Mouse (Mus musculus): ENCODE results near the gene Lrwd1. TPM values are rescaled to one million over a fixed set of nuclear protein-coding genes. Genes with fewer than 3 reads are reported as not detected.

Lrwd1 gene
- polyA plus RNA-seq, 1 experiment: 30.5 TPM

DNA sequence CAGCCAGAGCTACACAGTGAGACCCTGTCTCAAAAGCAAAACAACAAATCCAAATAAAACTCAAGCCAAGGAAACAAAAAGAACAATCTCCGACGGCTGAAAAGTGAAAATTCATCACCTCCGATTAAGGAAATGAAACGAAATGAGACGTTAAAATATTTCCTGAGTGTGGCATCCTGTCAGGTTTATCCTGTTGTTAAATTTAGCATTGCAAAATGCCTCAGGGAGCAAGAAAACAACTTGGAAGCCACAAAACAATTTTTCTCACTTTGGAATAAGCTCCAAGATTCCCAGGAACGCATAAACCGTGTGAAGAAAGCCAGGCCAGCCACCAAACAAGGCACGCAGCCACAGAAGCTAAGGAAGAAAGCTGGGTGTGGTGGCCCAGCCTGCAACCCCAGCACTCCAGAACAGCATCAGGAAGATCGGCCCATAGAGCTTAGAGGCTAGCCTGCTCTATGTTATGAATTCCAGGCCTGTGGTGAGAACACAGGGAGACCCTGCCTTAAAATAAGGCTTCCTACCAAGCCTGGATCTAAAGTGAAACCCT, 58.8 kb downstream of the Lrwd1 start:
- TF ChIP-seq POLR2A (IDR thresholded peaks at IDR 0.05; ENCODE audit: borderline replicate concordance, low read depth, low read length): no peak
- no peak for TF ChIP-seq CTCF (IDR thresholded peaks at IDR 0.05; ENCODE audit: low read depth, low read length)
- no peak overlapping the region for H3K4me3 ChIP-seq (ENCODE audit: insufficient read depth, low read length)
- H3K4me1 ChIP-seq (ENCODE audit: control insufficient read depth, insufficient read depth, low read length): peaks cover 15% of the 10 kb centered on the region
- H3K27ac ChIP-seq (ENCODE audit: insufficient read depth, low read depth, low read length): peak overlapping the region; percentile 8; the same call in 1 of the 2 replicates

DNA sequence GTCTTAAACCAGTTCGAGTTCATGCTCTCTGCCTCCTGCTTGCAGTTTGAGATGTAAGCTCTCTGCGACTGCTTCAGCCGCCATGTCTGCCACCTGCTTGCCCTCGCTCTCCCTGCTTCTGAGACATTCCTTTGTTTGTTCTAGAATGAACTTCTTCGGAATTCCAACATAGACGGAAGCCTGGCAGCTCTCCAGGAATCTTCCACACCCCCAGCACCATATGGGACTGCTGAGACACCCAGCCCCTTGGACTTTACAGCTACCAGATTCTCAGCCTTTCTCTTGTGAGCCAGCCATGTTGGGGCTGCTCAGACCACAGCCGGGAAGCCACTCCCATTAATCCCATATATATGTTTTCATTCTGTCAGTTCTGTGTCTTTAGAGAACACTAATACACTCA, 59.6 kb downstream of the Lrwd1 start:
- H3K27ac ChIP-seq (ENCODE audit: insufficient read depth, low read depth, low read length): no peak overlapping the region
- TF ChIP-seq POLR2A (IDR thresholded peaks at IDR 0.05; ENCODE audit: borderline replicate concordance, low read depth, low read length) (no peak), CTCF (IDR thresholded peaks at IDR 0.05; ENCODE audit: low read depth, low read length) (no peak)
- H3K4me3 ChIP-seq (ENCODE audit: insufficient read depth, low read length): no peak overlapping the region
- H3K4me1 ChIP-seq (ENCODE audit: control insufficient read depth, insufficient read depth, low read length): peaks cover 15% of the 10 kb centered on the region

DNA sequence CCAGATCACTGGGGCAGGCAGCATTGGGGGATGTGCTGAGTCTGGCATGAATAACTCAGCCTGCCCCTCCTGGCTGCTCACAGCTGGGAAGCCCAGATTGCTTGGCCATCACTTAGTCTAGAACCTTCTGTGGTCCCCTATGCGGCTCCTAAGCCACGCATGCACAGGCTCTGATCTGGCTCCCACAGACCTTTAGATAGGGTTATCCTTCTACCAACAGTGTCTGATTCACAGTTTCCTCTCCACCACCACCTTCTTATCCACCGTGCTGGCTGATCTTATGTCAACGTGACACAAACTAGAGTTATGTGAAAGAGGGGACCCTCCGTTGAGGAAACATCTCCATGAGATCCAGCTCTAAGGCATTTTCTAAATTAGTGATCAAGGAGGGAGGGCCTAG, 60.8 kb downstream of the Lrwd1 start:
- Histone ChIP-seq H3K4me1 (ENCODE audit: control insufficient read depth, insufficient read depth, low read length) (peaks cover 17% of the 10 kb centered on the region), H3K27ac (ENCODE audit: insufficient read depth, low read depth, low read length) (no peak overlapping the region), H3K4me3 (ENCODE audit: insufficient read depth, low read length) (no peak overlapping the region)
- TF ChIP-seq CTCF (IDR thresholded peaks at IDR 0.05; ENCODE audit: low read depth, low read length) (no peak), POLR2A (IDR thresholded peaks at IDR 0.05; ENCODE audit: borderline replicate concordance, low read depth, low read length) (no peak)

DNA sequence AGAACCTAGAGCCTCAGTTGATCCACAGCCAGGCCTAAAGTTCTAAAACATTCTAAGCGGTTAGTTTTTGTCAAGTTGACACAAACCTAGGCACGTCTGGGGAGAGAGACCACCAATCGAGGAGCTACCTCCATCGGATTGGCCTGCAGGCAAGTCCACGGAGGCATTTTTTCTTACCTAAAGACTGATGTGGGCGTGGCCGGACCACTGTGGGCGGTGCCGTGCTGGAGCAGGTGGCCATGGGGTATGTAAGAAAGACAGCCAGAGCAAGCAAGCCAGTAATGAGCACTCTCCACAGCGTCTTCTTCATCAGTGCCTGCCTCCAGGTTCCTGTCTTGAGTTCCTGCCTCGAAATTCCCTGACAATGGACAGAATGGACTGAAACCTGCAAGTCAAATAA, 62.3 kb downstream of the Lrwd1 start:
- H3K4me1 ChIP-seq (ENCODE audit: control insufficient read depth, insufficient read depth, low read length): peaks cover 32% of the 10 kb centered on the region
- H3K4me3 ChIP-seq (ENCODE audit: insufficient read depth, low read length): no peak overlapping the region
- TF ChIP-seq CTCF (IDR thresholded peaks at IDR 0.05; ENCODE audit: low read depth, low read length) (no peak), POLR2A (IDR thresholded peaks at IDR 0.05; ENCODE audit: borderline replicate concordance, low read depth, low read length) (no peak)
- no peak overlapping the region for H3K27ac ChIP-seq (ENCODE audit: insufficient read depth, low read depth, low read length)

DNA sequence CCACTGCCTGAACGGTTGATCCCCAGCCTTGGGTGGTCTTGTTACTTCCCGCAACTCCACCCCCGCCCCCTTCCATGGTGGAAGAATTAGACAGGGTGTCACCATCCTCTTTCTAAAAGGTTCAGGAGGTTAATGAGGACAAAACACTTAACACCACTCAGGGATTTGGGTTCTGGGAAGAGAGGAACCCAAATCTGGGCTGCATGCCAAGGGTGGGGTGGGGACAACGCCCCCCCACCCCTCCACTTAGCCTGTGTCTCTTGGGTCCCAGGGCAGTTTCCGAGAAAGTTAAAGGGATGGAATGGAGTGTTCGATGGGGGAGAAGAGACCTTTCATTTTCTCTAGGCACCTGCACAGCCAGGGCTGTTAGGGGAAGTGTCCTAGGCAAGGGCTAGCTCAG, 62.8 kb downstream of the Lrwd1 start:
- H3K27ac ChIP-seq (ENCODE audit: insufficient read depth, low read depth, low read length): no peak overlapping the region
- peaks cover 32% of the 10 kb centered on the region for H3K4me1 ChIP-seq (ENCODE audit: control insufficient read depth, insufficient read depth, low read length)
- TF ChIP-seq CTCF (IDR thresholded peaks at IDR 0.05; ENCODE audit: low read depth, low read length) (no peak), POLR2A (IDR thresholded peaks at IDR 0.05; ENCODE audit: borderline replicate concordance, low read depth, low read length) (no peak)
- no peak overlapping the region for H3K4me3 ChIP-seq (ENCODE audit: insufficient read depth, low read length)

Other genes starting within 250 kb of the Lrwd1 start
- gene Hspb1, start 248.2 kb downstream of the Lrwd1 start, polyA plus RNA-seq (2012; ENCODE audit: insufficient read depth, insufficient read length, missing spikeins): 0.80 and 1.8 TPM in 2 replicates
- gene Ywhag, start 201.5 kb downstream of the Lrwd1 start, polyA plus RNA-seq (2012; ENCODE audit: insufficient read depth, insufficient read length, missing spikeins): 151 and 157 TPM in 2 replicates
- gene Ssc4d, start 161.5 kb downstream of the Lrwd1 start, polyA plus RNA-seq (2012; ENCODE audit: insufficient read depth, insufficient read length, missing spikeins): 6.8 and 10.0 TPM in 2 replicates
- gene Zp3, start 156.0 kb downstream of the Lrwd1 start, polyA plus RNA-seq (2012; ENCODE audit: insufficient read depth, insufficient read length, missing spikeins): not detected in 2 replicates
- 9.5 and 9.8 TPM in 2 replicates for gene Dtx2, start 141.3 kb downstream of the Lrwd1 start, polyA plus RNA-seq (2012; ENCODE audit: insufficient read depth, insufficient read length, missing spikeins)
- gene Upk3b, start 97.6 kb downstream of the Lrwd1 start, polyA plus RNA-seq (2012; ENCODE audit: insufficient read depth, insufficient read length, missing spikeins): not detected in 2 replicates
- not detected in 2 replicates for gene Upk3bl, start 81.6 kb downstream of the Lrwd1 start, polyA plus RNA-seq (2012; ENCODE audit: insufficient read depth, insufficient read length, missing spikeins)
- 273 and 311 TPM in 2 replicates for gene Rasa4, start 52.2 kb downstream of the Lrwd1 start, polyA plus RNA-seq (2012; ENCODE audit: insufficient read depth, insufficient read length, missing spikeins)
- 82.8 and 86.7 TPM in 2 replicates for gene Polr2j, start 19.4 kb downstream of the Lrwd1 start, polyA plus RNA-seq (2012; ENCODE audit: insufficient read depth, insufficient read length, missing spikeins)
- 9.6 and 10.4 TPM in 2 replicates for gene Alkbh4, start 72 bp upstream of the Lrwd1 start, polyA plus RNA-seq (2012; ENCODE audit: insufficient read depth, insufficient read length, missing spikeins)
- gene Orai2, start 34.6 kb upstream of the Lrwd1 start, polyA plus RNA-seq (2012; ENCODE audit: insufficient read depth, insufficient read length, missing spikeins): 18.1 and 20.2 TPM in 2 replicates
- gene Prkrip1, start 62.9 kb upstream of the Lrwd1 start, polyA plus RNA-seq (2012; ENCODE audit: insufficient read depth, insufficient read length, missing spikeins): 22.7 and 39.2 TPM in 2 replicates
- 13.5 and 14.2 TPM in 2 replicates for gene Sh2b2, start 110.5 kb upstream of the Lrwd1 start, polyA plus RNA-seq (2012; ENCODE audit: insufficient read depth, insufficient read length, missing spikeins)

Measured in bone marrow macrophage, adult 2 months (primary cell).